Mouse (Mus musculus) adrenal gland, adult 10 weeks (tissue): Measurements from ENCODE around the gene Ccdc169. TPM values are rescaled to one million over a fixed set of nuclear protein-coding genes. Genes with fewer than 3 reads are reported as not detected.

ENCODE experiments used
- polyA plus RNA-seq: library from polyadenylated mRNA; stranded (reverse); fragments of 350-450 nt; fragmentation: Illumina TruSeq; extraction: RNeasy Lipid Tissue Mini Kit (QIAGEN cat#74804); gene quantifications from one replicate; pipeline ENCODE4 v1.2.3, GENCODE M21; 2014; ENCODE audit warnings: low read depth, low replicate concordance

The Ccdc169 gene
- polyA plus RNA-seq = 0.23 TPM

DNA sequence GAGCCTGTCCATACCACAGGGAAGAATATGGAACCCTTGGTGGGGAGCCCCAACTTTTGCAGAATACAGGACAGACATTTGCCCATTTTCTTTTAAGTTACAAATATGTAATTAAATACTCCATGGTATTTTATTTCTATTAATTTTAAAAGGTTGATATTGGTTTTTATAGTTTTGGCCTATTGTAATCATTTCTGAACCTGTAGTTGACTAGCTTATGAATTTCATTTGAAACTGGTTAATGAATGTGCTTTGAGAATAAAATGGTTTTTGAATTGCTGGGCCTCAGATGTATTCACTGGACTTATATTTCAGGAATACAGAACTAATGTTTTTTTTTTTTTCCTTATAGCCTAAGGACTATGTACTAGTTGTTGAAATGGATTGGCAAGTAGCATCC is at the start of gene Ccdc169:
TSS of gene Ccdc169 (plus strand) at position 301 of the 400 bp plus-strand sequence.

DNA sequence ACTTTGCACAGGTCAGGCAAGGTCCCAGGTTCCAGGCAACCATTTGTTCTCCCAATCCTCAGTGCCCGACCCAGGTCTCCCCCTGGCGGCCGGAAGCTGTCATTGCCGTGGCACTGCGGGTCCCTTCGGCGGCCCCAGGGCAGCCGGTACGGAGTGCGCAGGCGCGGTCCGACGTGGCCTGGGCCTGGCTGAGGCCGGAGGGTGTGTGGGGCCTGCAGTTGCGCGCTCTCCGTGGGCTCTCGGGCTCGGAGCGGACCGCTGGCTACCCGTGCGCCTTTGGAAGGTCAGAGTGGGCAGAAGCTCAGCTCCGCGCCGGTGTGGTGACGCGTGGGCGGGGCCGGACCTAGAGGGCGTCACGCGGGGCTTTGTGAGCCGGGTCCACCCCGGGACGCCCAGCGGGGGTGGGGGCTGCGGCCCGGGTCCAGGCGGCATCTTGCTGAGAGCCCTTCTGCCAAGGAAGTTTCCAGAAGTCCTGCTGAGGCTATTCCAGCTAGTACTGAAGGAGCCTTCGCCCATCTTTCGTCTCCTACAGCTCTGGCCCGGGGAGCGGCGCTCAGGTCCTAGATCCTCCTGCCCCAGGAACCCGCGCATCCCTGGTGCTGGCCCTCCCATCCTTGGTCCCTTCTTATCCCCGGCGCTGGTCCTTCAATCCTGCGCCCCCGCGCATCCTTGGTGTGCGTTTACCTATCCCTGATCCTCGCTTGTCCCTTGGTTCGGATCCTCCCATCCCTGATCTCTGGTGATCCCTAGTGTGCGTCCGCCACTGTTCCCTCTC is 25.0 kb upstream of the Ccdc169 start, which contains the start of gene Spg20:
TSS of gene Spg20 (plus strand) at position 174 of the 775 bp plus-strand sequence.

DNA sequence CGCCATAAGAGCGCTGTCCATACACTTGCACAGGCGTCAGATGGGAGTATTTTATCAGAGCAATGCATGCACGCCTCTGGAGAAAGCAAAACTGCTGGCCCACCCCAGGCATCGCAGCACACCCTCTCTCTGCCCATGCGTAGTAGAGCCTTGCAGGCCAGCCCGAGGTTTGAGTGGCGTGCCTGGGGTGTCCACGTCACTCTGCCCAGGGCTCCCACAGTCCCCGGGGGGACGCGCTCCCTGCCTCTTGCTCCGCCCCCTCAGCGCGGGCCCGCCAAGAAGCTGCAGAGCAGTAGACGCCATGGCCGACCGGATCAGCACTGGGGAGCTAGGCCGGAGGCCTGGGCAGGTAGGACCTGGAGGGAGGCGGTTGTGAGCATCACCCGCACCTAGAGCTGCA is 44.6 kb downstream of the Ccdc169 start, which contains the start of gene Sohlh2:
TSS of gene Sohlh2 (plus strand) at position 263 of the 400 bp plus-strand sequence.

Other genes starting within 250 kb of the Ccdc169 start
- not detected for gene Sertm1, start 221.5 kb upstream of the Ccdc169 start, polyA plus RNA-seq
- not detected for gene Ccna1, start 81.8 kb upstream of the Ccdc169 start, polyA plus RNA-seq
- gene Spg20, start 25.2 kb upstream of the Ccdc169 start, polyA plus RNA-seq = 56.2 TPM
- gene Sohlh2, start 44.7 kb downstream of the Ccdc169 start, polyA plus RNA-seq = not detected
- 3.7 TPM for gene Dclk1, start 105.0 kb downstream of the Ccdc169 start, polyA plus RNA-seq